Mouse (Mus musculus) lung, adult 2 months (tissue): Measurements from ENCODE around the gene Alyref.

Source experiments
- CTCF ChIP-seq: fragments of 200-500 bp; IDR thresholded peaks from 2 replicates; pipeline ENCODE4 v1.5.1; 2011; ENCODE audit warnings: mild to moderate bottlenecking, low read length, control low read depth; ENCODE audit not compliant: insufficient read depth
- POLR2A ChIP-seq: fragments of 200-500 bp; IDR thresholded peaks from 2 replicates; pipeline ENCODE4 v1.6.1; 2011; ENCODE audit warnings: low read depth, mild to moderate bottlenecking, control low read depth, low read length, borderline replicate concordance; ENCODE audit errors: extremely low read depth

- TF ChIP-seq CTCF = no peak
- no peak for TF ChIP-seq POLR2A
Observed at GRCm38 (mm10) chr11:120598990-120599549, 905 bp upstream of the Alyref start.
